Mouse (Mus musculus): ENCODE results near the gene Slc1a4. TPM values are rescaled to one million over a fixed set of nuclear protein-coding genes. Genes with fewer than 3 reads are reported as not detected.
A peak's percentile ranks its signal among the peaks of the same experiment; 100 is the strongest.

The Slc1a4 gene
- polyA plus RNA-seq, 1 experiment from 2014 or later: 33.1 TPM

GRCm38 (mm10) chr11:20341598-20341997 lies 9.1 kb upstream of the Slc1a4 start:
- 73% methylated on average over 1 of the region's 1 CpGs for WGBS
- ATAC-seq: no peak
- H3K4me1 ChIP-seq (replicated peaks): no peaks in the 10 kb centered on the region

GRCm38 (mm10) chr11:20338703-20339102 lies 6.2 kb upstream of the Slc1a4 start:
- Histone ChIP-seq H3K4me3 (replicated peaks) (no peak overlapping the region), H3K27me3 (no peaks in the 10 kb centered on the region), H3K4me1 (replicated peaks) (peaks cover 5% of the 10 kb centered on the region), H3K9ac (replicated peaks) (no peak overlapping the region), H3K4me2 (replicated peaks) (no peak overlapping the region), H3K36me3 (no peaks in the 10 kb centered on the region), H3K27ac (no peak overlapping the region), H3K9me3 (no peaks in the 10 kb centered on the region)
- no peak for ATAC-seq
- WGBS: 85% methylated on average over 2 of the region's 2 CpGs

More at GRCm38 (mm10) chr11:20341598-20341997, 9.1 kb upstream of the Slc1a4 start:
- Histone ChIP-seq H3K36me3 (no peaks in the 10 kb centered on the region), H3K9me3 (no peaks in the 10 kb centered on the region), H3K27ac (no peak overlapping the region), H3K27me3 (no peaks in the 10 kb centered on the region), H3K4me2 (replicated peaks) (no peak overlapping the region), H3K4me3 (replicated peaks) (no peak overlapping the region), H3K9ac (replicated peaks) (no peak overlapping the region)

- Histone ChIP-seq H3K27ac (peak overlapping the region; percentile 97; the same call in 1 of the 2 replicates), H3K36me3 (no peaks in the 10 kb centered on the region), H3K9me3 (no peaks in the 10 kb centered on the region), H3K4me2 (replicated peaks) (no peak overlapping the region), H3K9ac (replicated peaks) (no peak overlapping the region), H3K27me3 (no peaks in the 10 kb centered on the region), H3K4me3 (replicated peaks) (no peak overlapping the region), H3K4me1 (replicated peaks) (peaks cover 29% of the 10 kb centered on the region)
- no peak for ATAC-seq
- WGBS: 3% methylated on average over 1 of the region's 1 CpGs
Measured at GRCm38 (mm10) chr11:20334301-20334700, 1.8 kb upstream of the Slc1a4 start.

GRCm38 (mm10) chr11:20331690-20332537 lies 599 bp downstream of the Slc1a4 start:
- H3K4me2 ChIP-seq (replicated peaks): peak overlapping the region; percentile 93
- 1% methylated on average over 61 of the region's 61 CpGs for WGBS
- no peaks in the 10 kb centered on the region for H3K27me3 ChIP-seq
- H3K9ac ChIP-seq (replicated peaks): peak overlapping the region; percentile 79
- ATAC-seq: peak; percentile 0
- no peaks in the 10 kb centered on the region for H3K36me3 ChIP-seq
- H3K4me1 ChIP-seq (replicated peaks): peaks cover 36% of the 10 kb centered on the region
- peak overlapping the region; percentile 62 for H3K4me3 ChIP-seq (replicated peaks)
- H3K9me3 ChIP-seq: no peaks in the 10 kb centered on the region
- H3K27ac ChIP-seq: peak overlapping the region; percentile 97

- H3K4me2 ChIP-seq (replicated peaks): peak overlapping the region; percentile 93
- H3K4me3 ChIP-seq (replicated peaks): peak overlapping the region; percentile 62
- no peaks in the 10 kb centered on the region for H3K36me3 ChIP-seq
- 49% methylated on average over 9 of the region's 9 CpGs for WGBS
- ATAC-seq: no peak
- no peaks in the 10 kb centered on the region for H3K9me3 ChIP-seq
- peaks cover 42% of the 10 kb centered on the region for H3K4me1 ChIP-seq (replicated peaks)
- H3K27ac ChIP-seq: no peak overlapping the region
- no peaks in the 10 kb centered on the region for H3K27me3 ChIP-seq
- peak overlapping the region; percentile 79 for H3K9ac ChIP-seq (replicated peaks)
Measured at GRCm38 (mm10) chr11:20331027-20331689, 1.4 kb downstream of the Slc1a4 start.

- no peak for ATAC-seq
- Histone ChIP-seq H3K36me3 (no peaks in the 10 kb centered on the region), H3K9me3 (no peaks in the 10 kb centered on the region), H3K4me2 (replicated peaks) (peak overlapping the region; percentile 93), H3K4me1 (replicated peaks) (peaks cover 42% of the 10 kb centered on the region), H3K27ac (no peak overlapping the region), H3K27me3 (no peaks in the 10 kb centered on the region), H3K4me3 (replicated peaks) (peak overlapping the region; percentile 62), H3K9ac (replicated peaks) (no peak overlapping the region)
- 90% methylated on average over 5 of the region's 5 CpGs for WGBS
Measured at GRCm38 (mm10) chr11:20329711-20330110, 2.8 kb downstream of the Slc1a4 start.

GRCm38 (mm10) chr11:20328771-20329170 lies 3.7 kb downstream of the Slc1a4 start:
- H3K4me1 ChIP-seq (replicated peaks): peaks cover 38% of the 10 kb centered on the region
- H3K9ac ChIP-seq (replicated peaks): no peak overlapping the region
- no peaks in the 10 kb centered on the region for H3K27me3 ChIP-seq
- no peak overlapping the region for H3K4me2 ChIP-seq (replicated peaks)
- H3K4me3 ChIP-seq (replicated peaks): no peak overlapping the region
- no peaks in the 10 kb centered on the region for H3K36me3 ChIP-seq
- H3K27ac ChIP-seq: peak overlapping the region; percentile 21; the same call in 1 of the 2 replicates
- H3K9me3 ChIP-seq: no peaks in the 10 kb centered on the region
- no peak for ATAC-seq
- 93% methylated on average over 6 of the region's 6 CpGs for WGBS

GRCm38 (mm10) chr11:20326328-20326995 lies 6.1 kb downstream of the Slc1a4 start:
- Histone ChIP-seq H3K4me3 (replicated peaks) (no peak overlapping the region), H3K9ac (replicated peaks) (no peak overlapping the region; the same call in 1 of the 2 replicates), H3K27me3 (no peaks in the 10 kb centered on the region), H3K9me3 (no peaks in the 10 kb centered on the region), H3K27ac (no peak overlapping the region), H3K4me2 (replicated peaks) (no peak overlapping the region), H3K4me1 (replicated peaks) (peaks cover 35% of the 10 kb centered on the region), H3K36me3 (no peaks in the 10 kb centered on the region)
- ATAC-seq: no peak
- 70% methylated on average over 11 of the region's 11 CpGs for WGBS

- ATAC-seq: no peak
- no peaks in the 10 kb centered on the region for H3K9me3 ChIP-seq
- H3K36me3 ChIP-seq: no peaks in the 10 kb centered on the region
- no peak overlapping the region for H3K9ac ChIP-seq (replicated peaks)
- no peak overlapping the region for H3K27ac ChIP-seq
- no peak overlapping the region for H3K4me2 ChIP-seq (replicated peaks)
- peaks cover 24% of the 10 kb centered on the region for H3K4me1 ChIP-seq (replicated peaks)
- H3K27me3 ChIP-seq: no peaks in the 10 kb centered on the region
- WGBS: 91% methylated on average over 9 of the region's 9 CpGs
- no peak overlapping the region for H3K4me3 ChIP-seq (replicated peaks)
Measured at GRCm38 (mm10) chr11:20325073-20325694, 7.3 kb downstream of the Slc1a4 start.

- no peaks in the 10 kb centered on the region for H3K9me3 ChIP-seq
- ATAC-seq: no peak
- no peak overlapping the region for H3K4me3 ChIP-seq (replicated peaks)
- no peak overlapping the region for H3K9ac ChIP-seq (replicated peaks)
- no peak overlapping the region for H3K4me2 ChIP-seq (replicated peaks)
- WGBS: 97% methylated on average over 3 of the region's 3 CpGs
- H3K36me3 ChIP-seq: no peaks in the 10 kb centered on the region
- H3K27ac ChIP-seq: no peak overlapping the region
- peaks cover 17% of the 10 kb centered on the region for H3K4me1 ChIP-seq (replicated peaks)
- no peaks in the 10 kb centered on the region for H3K27me3 ChIP-seq
Measured at GRCm38 (mm10) chr11:20324006-20324405, 8.5 kb downstream of the Slc1a4 start.

GRCm38 (mm10) chr11:20322366-20322765 lies 10.1 kb downstream of the Slc1a4 start:
- WGBS: 42% methylated on average over 3 of the region's 3 CpGs
- H3K4me1 ChIP-seq (replicated peaks): peaks cover 13% of the 10 kb centered on the region
- no peak overlapping the region for H3K27ac ChIP-seq
- no peaks in the 10 kb centered on the region for H3K27me3 ChIP-seq
- no peak overlapping the region for H3K4me3 ChIP-seq (replicated peaks)
- no peak for ATAC-seq
- H3K4me2 ChIP-seq (replicated peaks): no peak overlapping the region
- no peaks in the 10 kb centered on the region for H3K9me3 ChIP-seq
- no peak overlapping the region for H3K9ac ChIP-seq (replicated peaks)
- peaks cover 1% of the 10 kb centered on the region; the same call in 1 of the 2 replicates for H3K36me3 ChIP-seq
